Comparison of ENCODE assay signal across 23 mouse cellular contexts in genomic region chr2:102825961-102826633, GRCm38 (mm10).
DNase-seq lines count a peak whose midpoint lies in the region; ATAC-seq lines count a peak whose summit lies in the region.
"Had no signal": no experiment of that assay in that cellular context is flagged by ENCODE, and none has a peak within 500 bp of the region (broad histone marks: within the 10 kb centered on the region; RNA-seq: fewer than 3 reads in every experiment).

No protein-coding gene starts in this region.

- intact Hi-C loops in heart, postnatal 10 days (cut with DNase I), result no loop called here

- WGBS in stomach, embryonic 15.5 days, result 78% methylated on average over 9 of the region's 9 CpGs

- no peaks in the 10 kb centered on the region for H3K4me1 ChIP-seq in stomach, embryonic 15.5 days
- H3K4me1 ChIP-seq: forebrain, embryonic 12.5 days; heart, embryonic 12.5 days; limb, embryonic 15.5 days; megakaryocyte, embryonic 14.5 days; midbrain, embryonic 13.5 days had no signal

- H3K9me3 ChIP-seq in stomach, embryonic 15.5 days, result no peaks in the 10 kb centered on the region
- H3K9me3 ChIP-seq: forebrain, embryonic 12.5 days; heart, embryonic 12.5 days; limb, embryonic 15.5 days; megakaryocyte, embryonic 14.5 days; midbrain, embryonic 13.5 days had no signal

- H3K4me3 ChIP-seq in stomach, embryonic 15.5 days (replicated peaks), result no peak overlapping the region
- H3K4me3 ChIP-seq: forebrain, embryonic 12.5 days; heart, embryonic 12.5 days; left cerebral cortex, adult 2 months; limb, embryonic 15.5 days; megakaryocyte, embryonic 14.5 days; midbrain, embryonic 13.5 days had no signal

- peak; percentile 83 for ATAC-seq in stomach, embryonic 15.5 days (ENCODE audit: insufficient read depth, low FRiP score, low read depth)
- no peak for ATAC-seq in cerebellum, adult (ENCODE audit: insufficient number of reproducible peaks, low FRiP score, low TSS enrichment)
- ATAC-seq: activated CD4-positive, CD25-positive, alpha-beta regulatory T cell, adult 4 months; midbrain, embryonic 13.5 days had no signal

- H3K4me2 ChIP-seq in stomach, embryonic 15.5 days, result no peak overlapping the region
- H3K4me2 ChIP-seq: forebrain, embryonic 12.5 days; heart, embryonic 12.5 days; limb, embryonic 15.5 days; lung, embryonic 14.5 days; midbrain, embryonic 13.5 days had no signal

- H3K27ac ChIP-seq in stomach, embryonic 15.5 days, result peak overlapping the region; percentile 52
- H3K27ac ChIP-seq: forebrain, embryonic 12.5 days; left cerebral cortex, adult 2 months; limb, embryonic 15.5 days; liver, embryonic 14.5 days; midbrain, embryonic 13.5 days had no signal

- no peaks in the 10 kb centered on the region for H3K27me3 ChIP-seq in stomach, embryonic 15.5 days (replicated peaks)
- H3K27me3 ChIP-seq: forebrain, embryonic 12.5 days; heart, embryonic 12.5 days; limb, embryonic 15.5 days; megakaryocyte, embryonic 14.5 days; midbrain, embryonic 13.5 days had no signal

- H3K9ac ChIP-seq in stomach, embryonic 15.5 days, result no peak overlapping the region
- H3K9ac ChIP-seq: forebrain, embryonic 12.5 days; heart, embryonic 12.5 days; limb, embryonic 15.5 days; liver, embryonic 14.5 days; lung, embryonic 14.5 days; midbrain, embryonic 13.5 days had no signal

- peak; percentile 53 to 73 for DNase-seq in adrenal gland, adult (ENCODE audit: inconsistent age in 2 of 2, low spot score in 1 of 2)
- no peak for DNase-seq in adrenal gland, postnatal 25 days
- DNase-seq in urinary bladder, adult 2 months (ENCODE audit: low spot score), result peak; percentile 28
- DNase-seq in urinary bladder, postnatal 4 days (ENCODE audit: low spot score in 2 of 2), result no peak
- no peak for DNase-seq in ovary, adult 18-20 months (ENCODE audit: low spot score)
- DNase-seq in heart, postnatal 10 days, result no peak
- DNase-seq: cerebellum, adult 9-11 months; heart, postnatal 14 days; kidney, adult 8-10 months; kidney, postnatal 10 days; lung, embryonic 14.5 days; right cerebral cortex, postnatal 25 days; thymus, adult 2 months had no signal

- H3K36me3 ChIP-seq in stomach, embryonic 15.5 days, result no peaks in the 10 kb centered on the region
- H3K36me3 ChIP-seq: forebrain, embryonic 12.5 days; midbrain, embryonic 13.5 days had no signal

Comparison
In these comparisons a context has a peak if more than half of its experiments do, and no peak if none do; other contexts are left out.
1. DNase-seq: peak in adrenal gland, adult (2 of 2) and urinary bladder, adult 2 months (single experiment); none in adrenal gland, postnatal 25 days (single experiment), urinary bladder, postnatal 4 days (0 of 2), ovary, adult 18-20 months (single experiment) and heart, postnatal 10 days (0 of 2).